Mouse (Mus musculus) midbrain, embryonic 13.5 days (tissue): Measurements from ENCODE around the gene Zfp598. TPM values are rescaled to one million over a fixed set of nuclear protein-coding genes. Genes with fewer than 3 reads are reported as not detected.

Experiments
- ATAC-seq: fragments of 200-750 bp; cut with Nextera tagmentation; 2 replicates; pipeline ENCODE4 v1.8.0; 2017; ENCODE audit warnings: mild to moderate bottlenecking, moderate TSS enrichment, moderate library complexity
- H3K27ac ChIP-seq: fragments of 300-500 bp; sonication (generic); 2 replicates; pipeline ENCODE4 v1.5.1; 2015; ENCODE audit warnings: inconsistent platforms, mild to moderate bottlenecking, moderate library complexity
- H3K27me3 ChIP-seq: fragments of 300-500 bp; sonication (generic); 2 replicates; pipeline ENCODE4 v1.6.1; 2015; ENCODE audit warnings: mild to moderate bottlenecking, inconsistent platforms
- H3K36me3 ChIP-seq: fragments of 300-500 bp; sonication (generic); 2 replicates; pipeline ENCODE4 v1.6.1; 2015; ENCODE audit warnings: mild to moderate bottlenecking, inconsistent platforms
- H3K4me1 ChIP-seq: fragments of 300-500 bp; sonication (generic); replicated peaks from 2 replicates; pipeline ENCODE4 v1.6.1; 2015; ENCODE audit warnings: inconsistent platforms
- H3K4me2 ChIP-seq: fragments of 300-500 bp; sonication (generic); replicated peaks from 2 replicates; pipeline ENCODE4 v1.6.1; 2015; ENCODE audit warnings: moderate library complexity, mild to moderate bottlenecking, inconsistent platforms
- H3K4me3 ChIP-seq: fragments of 300-500 bp; sonication (generic); replicated peaks from 2 replicates; pipeline ENCODE4 v1.5.1; 2015; ENCODE audit warnings: mild to moderate bottlenecking, inconsistent platforms
- H3K9ac ChIP-seq: fragments of 300-500 bp; sonication (generic); replicated peaks from 2 replicates; pipeline ENCODE4 v1.6.1; 2015; ENCODE audit warnings: mild to moderate bottlenecking, inconsistent platforms
- H3K9me3 ChIP-seq: fragments of 300-500 bp; sonication (generic); 2 replicates; pipeline ENCODE4 v1.6.1; 2016; ENCODE audit warnings: mild to moderate bottlenecking, inconsistent platforms
- WGBS: fragments of 180-500 bp; shearing (Covaris S2); methylation state at CpG from one replicate; pipeline ENCODE4 v1.1.7; 2015; 5-methylcytosine and 5-hydroxymethylcytosine counted together
- polyA plus RNA-seq: library from polyadenylated mRNA; unstranded; fragments of >200 nt; fragmentation: Nextera tagmentation; extraction: Ambion mirVana; gene quantifications from 2 replicates; pipeline ENCODE4 v1.2.1, GENCODE M21; 2015

Zfp598 gene
- polyA plus RNA-seq, 1 experiment from 2014 or later, result 18.6 TPM

- WGBS, result 81% methylated on average over 3 of the region's 3 CpGs
- no peak overlapping the region for H3K9ac ChIP-seq
Measured at GRCm38 (mm10) chr17:24725637-24726390, 56.3 kb downstream of the Zfp598 start.

DNA sequence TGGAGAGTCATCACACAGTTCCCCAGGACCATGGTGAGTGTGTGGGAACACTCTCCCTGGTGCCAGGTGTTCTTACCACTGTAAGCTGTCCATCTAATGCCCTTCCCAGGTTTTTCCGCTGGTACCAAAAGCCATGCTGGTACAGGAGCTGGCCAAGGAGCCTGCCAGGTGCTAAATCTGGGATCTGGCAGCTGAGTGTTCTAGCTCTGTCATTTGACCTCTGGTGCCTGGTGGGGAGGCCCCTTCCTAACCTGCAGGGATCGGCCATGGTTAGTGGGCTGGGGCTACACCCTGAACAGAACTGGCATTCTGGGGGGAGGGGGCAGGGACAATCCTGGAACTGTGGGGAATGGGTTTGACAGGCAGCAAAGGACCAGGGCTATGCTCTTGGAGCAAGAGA lies 58.1 kb downstream of the Zfp598 start, which contains the start of gene Rpl3l:
Gene Rpl3l (plus strand): TSS at position 203 of the 400 bp plus-strand sequence.
- H3K4me3 ChIP-seq, result no peak within 1 kb of the TSS
- H3K36me3 ChIP-seq, result peaks cover under 1% of the 10 kb centered on the region
- no peak within 1 kb of the TSS for H3K4me2 ChIP-seq
- no peak within 1 kb of the TSS for H3K9ac ChIP-seq
- H3K9me3 ChIP-seq, result no peaks in the 10 kb centered on the region
- H3K4me1 ChIP-seq, result peaks cover 13% of the 10 kb centered on the region
- H3K27ac ChIP-seq, result no peak within 1 kb of the TSS
- no peak for ATAC-seq
- 0 out of 2 replicates have a peak, but pooled peaks cover 11% of the 10 kb centered on the region for H3K27me3 ChIP-seq
- 86% methylated on average over 2 of the region's 2 CpGs for WGBS

More at GRCm38 (mm10) chr17:24725637-24726390, 56.3 kb downstream of the Zfp598 start:
- no peak overlapping the region for H3K4me3 ChIP-seq
- H3K9me3 ChIP-seq, result no peaks in the 10 kb centered on the region
- H3K4me2 ChIP-seq, result no peak overlapping the region
- no peak overlapping the region for H3K27ac ChIP-seq
- peaks cover 29% of the 10 kb centered on the region for H3K4me1 ChIP-seq
- peaks cover 16% of the 10 kb centered on the region for H3K36me3 ChIP-seq
- H3K27me3 ChIP-seq, result 0 out of 2 replicates have a peak, but pooled peaks cover 11% of the 10 kb centered on the region
- no peak for ATAC-seq

DNA sequence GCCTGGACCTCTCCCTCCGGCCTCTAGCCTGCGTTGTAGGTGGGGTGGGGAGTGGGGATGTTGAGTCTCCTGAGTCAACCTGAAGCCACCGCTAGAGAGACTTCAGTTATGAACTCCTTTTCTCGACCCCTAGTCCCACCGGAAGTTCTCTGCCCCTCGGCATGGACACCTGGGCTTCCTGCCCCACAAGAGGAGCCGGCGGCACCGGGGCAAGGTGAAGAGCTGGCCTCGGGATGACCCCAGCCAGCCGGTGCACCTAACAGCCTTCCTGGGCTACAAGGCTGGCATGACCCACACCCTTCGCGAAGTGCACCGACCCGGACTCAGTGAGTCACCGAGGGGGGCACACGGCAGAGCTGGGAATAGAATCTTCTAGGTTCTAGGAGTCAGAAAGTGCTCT lies 58.7 kb downstream of the Zfp598 start:
- Histone ChIP-seq H3K4me2 (no peak overlapping the region), H3K27ac (no peak overlapping the region), H3K4me3 (no peak overlapping the region), H3K9me3 (no peaks in the 10 kb centered on the region), H3K27me3 (0 out of 2 replicates have a peak, but pooled peaks cover 11% of the 10 kb centered on the region), H3K9ac (no peak overlapping the region), H3K4me1 (peaks cover 7% of the 10 kb centered on the region), H3K36me3 (no peaks in the 10 kb centered on the region)
- ATAC-seq, result no peak
- WGBS, result 72% methylated on average over 17 of the region's 17 CpGs

- Histone ChIP-seq H3K9ac (no peak overlapping the region), H3K27me3 (peaks cover 19% of the 10 kb centered on the region; the same call in 1 of the 2 replicates), H3K4me1 (no peaks in the 10 kb centered on the region), H3K4me2 (no peak overlapping the region), H3K27ac (no peak overlapping the region), H3K36me3 (no peaks in the 10 kb centered on the region), H3K9me3 (no peaks in the 10 kb centered on the region), H3K4me3 (no peak overlapping the region)
- ATAC-seq, result no peak
- WGBS, result 86% methylated on average over 6 of the region's 6 CpGs
Measured at GRCm38 (mm10) chr17:24729067-24729466, 59.6 kb downstream of the Zfp598 start.

DNA sequence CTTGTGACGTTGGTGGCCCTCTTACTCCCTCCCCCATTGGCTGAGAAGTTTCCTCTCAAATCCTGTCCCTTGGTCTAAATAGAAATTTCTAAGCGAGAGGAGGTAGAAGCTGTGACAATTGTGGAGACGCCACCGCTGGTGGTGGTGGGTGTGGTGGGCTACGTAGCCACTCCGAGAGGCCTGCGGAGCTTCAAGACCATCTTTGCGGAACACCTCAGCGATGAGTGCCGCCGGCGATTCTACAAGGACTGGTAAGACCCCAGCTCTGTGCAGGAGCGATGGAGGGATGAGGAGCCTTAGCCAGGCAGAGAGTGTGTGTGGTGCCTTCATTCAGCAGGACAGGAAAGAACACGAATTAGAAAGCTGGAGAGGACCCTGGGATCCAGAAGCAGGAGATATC lies 61.3 kb downstream of the Zfp598 start:
- H3K4me2 ChIP-seq, result no peak overlapping the region
- WGBS, result 82% methylated on average over 14 of the region's 14 CpGs
- H3K27ac ChIP-seq, result no peak overlapping the region
- no peak for ATAC-seq
- peaks cover 2% of the 10 kb centered on the region; the same call in 1 of the 2 replicates for H3K4me1 ChIP-seq
- H3K9me3 ChIP-seq, result no peaks in the 10 kb centered on the region
- peaks cover 19% of the 10 kb centered on the region; the same call in 1 of the 2 replicates for H3K27me3 ChIP-seq
- H3K9ac ChIP-seq, result no peak overlapping the region
- no peak overlapping the region for H3K4me3 ChIP-seq
- no peaks in the 10 kb centered on the region for H3K36me3 ChIP-seq

Other genes starting within 250 kb of the Zfp598 start
- 45.5 and 45.9 TPM in 2 replicates for gene Eci1, start 243.0 kb upstream of the Zfp598 start, polyA plus RNA-seq
- 6.8 and 6.9 TPM in 2 replicates for gene Dnase1l2, start 226.6 kb upstream of the Zfp598 start, polyA plus RNA-seq
- 44.0 and 45.1 TPM in 2 replicates for gene E4f1, start 199.4 kb upstream of the Zfp598 start, polyA plus RNA-seq
- 48.3 and 54.9 TPM in 2 replicates for gene Pgp, start 199.3 kb upstream of the Zfp598 start, polyA plus RNA-seq
- gene Bricd5, start 195.8 kb upstream of the Zfp598 start, polyA plus RNA-seq, result not detected in 2 replicates
- gene Mlst8, start 190.6 kb upstream of the Zfp598 start, polyA plus RNA-seq, result 38.6 and 41.4 TPM in 2 replicates
- 24.7 and 29.1 TPM in 2 replicates for gene Caskin1, start 181.1 kb upstream of the Zfp598 start, polyA plus RNA-seq
- gene Traf7, start 141.7 kb upstream of the Zfp598 start, polyA plus RNA-seq, result 97.3 and 106 TPM in 2 replicates
- 2.9 TPM in 2 replicates for gene Rab26, start 135.5 kb upstream of the Zfp598 start, polyA plus RNA-seq
- 17.7 and 19.4 TPM in 2 replicates for gene Pkd1, start 119.9 kb upstream of the Zfp598 start, polyA plus RNA-seq
- 73.1 and 74.1 TPM in 2 replicates for gene Tsc2, start 37.1 kb upstream of the Zfp598 start, polyA plus RNA-seq
- gene Nthl1, start 37.0 kb upstream of the Zfp598 start, polyA plus RNA-seq, result 10.0 and 10.8 TPM in 2 replicates
- 21.3 and 23.5 TPM in 2 replicates for gene Slc9a3r2, start 19.4 kb upstream of the Zfp598 start, polyA plus RNA-seq
- gene Npw, start 11.2 kb upstream of the Zfp598 start, polyA plus RNA-seq, result not detected in 2 replicates
- gene Syngr3, start 20.3 kb downstream of the Zfp598 start, polyA plus RNA-seq, result 95.0 and 98.1 TPM in 2 replicates
- gene Gfer, start 26.5 kb downstream of the Zfp598 start, polyA plus RNA-seq, result 36.7 and 39.9 TPM in 2 replicates
- 1.7 and 2.2 TPM in 2 replicates for gene Noxo1, start 26.5 kb downstream of the Zfp598 start, polyA plus RNA-seq
- gene Tbl3, start 38.0 kb downstream of the Zfp598 start, polyA plus RNA-seq, result 81.4 and 84.3 TPM in 2 replicates
- not detected in 2 replicates for gene Rnf151, start 48.4 kb downstream of the Zfp598 start, polyA plus RNA-seq
- gene Rps2, start 48.4 kb downstream of the Zfp598 start, polyA plus RNA-seq, result 770 and 771 TPM in 2 replicates
- 257 and 260 TPM in 2 replicates for gene Ndufb10, start 54.8 kb downstream of the Zfp598 start, polyA plus RNA-seq
- not detected in 2 replicates for gene Rpl3l, start 58.1 kb downstream of the Zfp598 start, polyA plus RNA-seq
- 18.0 and 19.6 TPM in 2 replicates for gene Msrb1, start 67.0 kb downstream of the Zfp598 start, polyA plus RNA-seq
- gene Hs3st6, start 83.3 kb downstream of the Zfp598 start, polyA plus RNA-seq, result 0.13 and 0.22 TPM in 2 replicates
- gene Meiob, start 134.6 kb downstream of the Zfp598 start, polyA plus RNA-seq, result not detected in 2 replicates
- gene Hagh, start 170.5 kb downstream of the Zfp598 start, polyA plus RNA-seq, result 43.9 and 49.7 TPM in 2 replicates
- gene Fahd1, start 180.7 kb downstream of the Zfp598 start, polyA plus RNA-seq, result 17.9 and 18.4 TPM in 2 replicates
- 0.28 TPM in 1 of 2 replicates, not detected in the other for gene Igfals, start 196.3 kb downstream of the Zfp598 start, polyA plus RNA-seq
- gene Nubp2, start 216.7 kb downstream of the Zfp598 start, polyA plus RNA-seq, result 68.2 and 75.3 TPM in 2 replicates
- 71.7 and 74.7 TPM in 2 replicates for gene Spsb3, start 217.0 kb downstream of the Zfp598 start, polyA plus RNA-seq
- gene Eme2, start 225.4 kb downstream of the Zfp598 start, polyA plus RNA-seq, result 36.8 and 38.4 TPM in 2 replicates
- 73.0 and 82.3 TPM in 2 replicates for gene Mrps34, start 225.4 kb downstream of the Zfp598 start, polyA plus RNA-seq
- gene Nme3, start 226.8 kb downstream of the Zfp598 start, polyA plus RNA-seq, result 74.1 and 76.8 TPM in 2 replicates